Mouse (Mus musculus): ENCODE data around the gene Vps13a.
"Not testable (repeated sequence)": the region's sequence is repeated elsewhere in the genome, so short reads cannot be mapped to it uniquely, and the experiment has no call there.

DNA sequence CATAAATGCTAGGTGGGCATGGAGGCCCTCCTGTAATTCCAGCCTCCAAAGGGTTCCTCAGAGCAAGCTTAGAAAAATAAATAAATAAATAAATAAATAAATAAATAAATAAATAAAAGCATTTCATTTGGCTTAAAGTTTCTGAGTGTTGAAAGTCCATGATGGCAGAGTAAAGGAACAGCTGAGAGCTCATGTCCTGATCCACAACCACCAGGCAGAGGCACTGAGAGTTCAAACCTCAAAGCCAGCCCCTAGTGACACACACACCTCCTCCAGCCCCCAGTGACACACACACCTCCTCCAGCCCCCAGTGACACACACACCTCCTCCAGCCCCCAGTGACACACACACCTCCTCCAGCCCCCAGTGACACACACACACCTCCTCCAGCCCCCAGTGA is 3.3 kb downstream of the Vps13a start:
- TF ChIP-seq HCFC1 (IDR thresholded peaks at IDR 0.05; ENCODE audit: borderline replicate concordance, insufficient read depth, low read length); ZC3H11A (IDR thresholded peaks at IDR 0.05; ENCODE audit: borderline replicate concordance, low read depth, low read length); MAFK (IDR thresholded peaks at IDR 0.05; ENCODE audit: insufficient read depth, low read depth, low read length); ZNF384 (IDR thresholded peaks at IDR 0.05; ENCODE audit: low read depth, low read length); CHD2 (IDR thresholded peaks at IDR 0.05; ENCODE audit: low read depth, low read length): not testable (repeated sequence)

All from ES-E14 (cell line).